Mouse (Mus musculus) brain, embryonic 14.5 days (tissue): Measurements from ENCODE around the gene Efcab9. TPM values are rescaled to one million over a fixed set of nuclear protein-coding genes. Genes with fewer than 3 reads are reported as not detected.

Source experiments
- DNase-seq: peaks from one replicate; pipeline ENCODE4 v3.0.0-alpha.2; 2011; ENCODE audit warnings: low read depth
- CTCF ChIP-seq: fragments of 200-500 bp; IDR thresholded peaks from 2 replicates; pipeline ENCODE4 v1.5.1; 2012; ENCODE audit warnings: inconsistent platforms, mild to moderate bottlenecking, moderate library complexity, borderline replicate concordance; ENCODE audit not compliant: insufficient read depth, insufficient read length; ENCODE audit errors: extremely low read depth
- POLR2A ChIP-seq: fragments of 200-500 bp; IDR thresholded peaks from 2 replicates; pipeline ENCODE4 v1.6.1; 2012; ENCODE audit warnings: mild to moderate bottlenecking, inconsistent platforms, borderline replicate concordance; ENCODE audit not compliant: poor library complexity, insufficient read depth, insufficient read length, severe bottlenecking; ENCODE audit errors: extremely low read depth
- polyA plus RNA-seq: library from polyadenylated mRNA; depleted of rRNA; stranded (reverse); fragments of >200 nt; gene quantifications from 2 replicates; pipeline ENCODE4 v1.2.3, GENCODE M21; 2012; rRNA removed

Efcab9 gene
- polyA plus RNA-seq, 1 experiment = not detected

- TF ChIP-seq CTCF (no peak), POLR2A (no peak)
- no peak for DNase-seq
Measured at GRCm38 (mm10) chr11:32475487-32476236, 56.2 kb downstream of the Efcab9 start.

GRCm38 (mm10) chr11:32474725-32475124 is 57.2 kb downstream of the Efcab9 start:
- DNase-seq = no peak
- TF ChIP-seq POLR2A = no peak
- TF ChIP-seq CTCF = no peak

Other genes starting within 250 kb of the Efcab9 start
- 2,049 and 2,752 TPM in 2 replicates for gene Hba-a1, start 248.6 kb downstream of the Efcab9 start, polyA plus RNA-seq
- gene Hbq1b, start 245.1 kb downstream of the Efcab9 start, polyA plus RNA-seq = 1.4 and 2.4 TPM in 2 replicates
- 4,753 and 6,821 TPM in 2 replicates for gene Hba-a2, start 235.6 kb downstream of the Efcab9 start, polyA plus RNA-seq
- 1.2 TPM in 2 replicates for gene Hbq1a, start 232.0 kb downstream of the Efcab9 start, polyA plus RNA-seq
- 33.3 and 48.4 TPM in 2 replicates for gene Sh3pxd2b, start 184.3 kb downstream of the Efcab9 start, polyA plus RNA-seq
- 60.6 and 70.7 TPM in 2 replicates for gene Ubtd2, start 76.7 kb downstream of the Efcab9 start, polyA plus RNA-seq
- gene Stk10, start 1.2 kb upstream of the Efcab9 start, polyA plus RNA-seq = 4.0 and 5.7 TPM in 2 replicates
- 105 and 106 TPM in 2 replicates for gene Fbxw11, start 110.6 kb upstream of the Efcab9 start, polyA plus RNA-seq